Mouse (Mus musculus): ENCODE data around the gene Ttc23.

Ttc23 gene

DNA sequence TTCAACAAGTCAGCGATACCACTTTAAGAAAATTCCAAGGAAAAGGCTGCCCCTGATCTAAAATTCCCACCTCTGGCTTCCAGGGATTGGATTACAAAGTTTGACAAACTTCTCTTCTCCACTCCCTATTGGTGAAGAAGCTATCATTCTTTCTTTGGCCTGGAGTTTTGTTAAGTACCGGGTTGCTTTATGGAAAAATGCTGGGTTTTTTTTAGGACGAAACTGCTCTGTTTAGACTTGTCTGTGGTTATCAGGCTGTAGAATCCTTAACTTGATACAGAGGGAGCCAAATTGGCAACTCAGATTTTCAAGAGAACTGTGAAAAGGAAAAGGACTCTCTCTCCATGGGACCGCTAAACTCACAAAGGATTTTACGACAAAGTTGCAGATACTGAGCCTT is at the start of gene Ttc23:
TSS of gene Ttc23 (plus strand) at position 134 of the 400 bp plus-strand sequence.
- DNase-seq, result no peak

GRCm38 (mm10) chr7:67598050-67598449 is 49.2 kb upstream of the Ttc23 start:
- DNase-seq, result peak; percentile 61

GRCm38 (mm10) chr7:67605114-67605513 is 42.1 kb upstream of the Ttc23 start:
- no peak for DNase-seq

GRCm38 (mm10) chr7:67606250-67606649 is 41.0 kb upstream of the Ttc23 start:
- no peak for DNase-seq

GRCm38 (mm10) chr7:67607669-67608347 is 39.4 kb upstream of the Ttc23 start:
- no peak for DNase-seq

GRCm38 (mm10) chr7:67608348-67609024 is 38.7 kb upstream of the Ttc23 start:
- DNase-seq, result no peak

DNA sequence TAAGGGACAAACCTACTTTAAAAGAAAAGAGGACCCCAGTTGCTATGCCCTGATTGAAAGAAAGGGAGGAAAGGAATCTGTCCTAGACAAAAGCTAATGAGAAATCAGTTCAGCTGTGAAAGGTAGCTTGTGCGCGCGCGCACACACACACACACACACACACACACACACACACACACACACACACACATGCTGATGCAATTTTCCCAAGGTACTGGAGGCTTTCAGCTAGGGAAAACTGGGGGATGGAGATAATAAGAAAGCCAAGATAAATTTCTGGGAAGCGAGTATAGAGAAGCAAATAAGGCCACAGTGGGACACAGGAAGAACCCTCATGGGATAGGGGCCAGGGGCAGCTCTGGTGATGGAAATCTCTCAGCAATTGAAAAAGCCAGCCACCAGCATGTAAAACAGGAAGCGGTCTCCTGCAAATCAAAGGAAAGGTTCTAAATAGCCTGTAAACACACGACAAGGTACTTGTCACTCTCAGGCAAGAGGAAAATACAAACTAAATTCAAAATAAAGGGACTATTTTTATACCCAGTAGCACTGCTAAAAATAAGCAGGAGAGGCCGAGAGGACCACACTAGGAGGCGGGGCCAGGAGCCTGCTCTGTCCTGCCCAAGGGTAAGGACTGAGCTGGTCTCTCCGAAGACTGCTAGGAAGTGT is 33.3 kb upstream of the Ttc23 start:
- no peak for DNase-seq

DNA sequence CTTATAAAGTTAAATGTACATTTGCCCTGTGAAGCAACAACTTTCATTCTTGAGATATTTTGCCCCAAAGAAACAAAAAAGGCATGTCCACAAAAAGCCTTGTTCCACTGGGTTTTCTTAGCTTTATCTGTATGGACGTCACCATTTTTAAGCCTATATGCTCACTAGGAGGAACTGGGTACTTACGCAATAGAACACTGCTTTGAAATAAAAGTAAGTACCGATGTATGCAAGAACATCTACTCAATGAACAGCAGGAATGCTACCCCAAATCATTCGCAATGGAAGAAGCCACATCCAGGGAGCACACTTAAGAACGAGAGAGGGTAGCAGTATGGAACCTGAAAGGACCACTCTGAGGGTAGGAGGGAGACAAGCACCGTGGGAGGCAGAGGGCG is 32.7 kb upstream of the Ttc23 start:
- no peak for DNase-seq

DNA sequence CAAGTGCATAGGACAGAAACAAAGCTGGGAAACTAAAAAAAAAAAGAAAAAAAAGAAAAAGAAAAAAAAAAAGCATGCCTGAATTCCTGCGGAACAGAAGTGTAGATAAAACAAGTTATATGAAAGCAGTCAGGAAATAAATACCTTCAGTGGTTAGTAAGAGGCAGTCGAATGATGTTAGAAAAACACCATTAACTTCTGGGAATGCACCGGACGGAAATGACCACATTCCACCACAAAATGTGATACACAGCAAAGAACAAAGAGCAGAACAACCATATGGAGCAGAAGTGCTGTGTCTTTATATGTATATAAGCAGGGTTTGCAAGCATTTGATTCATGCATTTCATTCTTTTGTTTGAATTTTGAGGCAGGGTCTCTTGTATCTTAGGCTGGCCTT is 30.3 kb upstream of the Ttc23 start:
- no peak for DNase-seq

DNA sequence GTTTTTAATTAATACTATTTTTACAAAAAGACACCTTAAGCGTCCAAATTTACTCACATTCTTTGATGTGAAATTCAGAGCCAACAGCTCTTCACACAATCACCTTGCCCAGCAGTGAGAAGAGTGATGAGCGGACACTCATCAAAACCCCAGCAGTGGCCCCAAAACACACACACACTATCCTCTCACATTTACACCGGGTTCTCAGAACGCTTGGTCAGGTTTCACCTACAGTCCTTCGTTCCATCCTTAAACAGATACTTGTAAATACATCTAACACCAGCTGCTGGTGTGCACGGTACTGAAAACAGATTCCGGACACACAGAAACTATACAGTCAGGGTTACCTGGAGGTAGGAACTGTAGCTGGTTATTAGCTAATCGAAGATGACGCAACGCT is 29.6 kb upstream of the Ttc23 start:
- DNase-seq, result no peak

DNA sequence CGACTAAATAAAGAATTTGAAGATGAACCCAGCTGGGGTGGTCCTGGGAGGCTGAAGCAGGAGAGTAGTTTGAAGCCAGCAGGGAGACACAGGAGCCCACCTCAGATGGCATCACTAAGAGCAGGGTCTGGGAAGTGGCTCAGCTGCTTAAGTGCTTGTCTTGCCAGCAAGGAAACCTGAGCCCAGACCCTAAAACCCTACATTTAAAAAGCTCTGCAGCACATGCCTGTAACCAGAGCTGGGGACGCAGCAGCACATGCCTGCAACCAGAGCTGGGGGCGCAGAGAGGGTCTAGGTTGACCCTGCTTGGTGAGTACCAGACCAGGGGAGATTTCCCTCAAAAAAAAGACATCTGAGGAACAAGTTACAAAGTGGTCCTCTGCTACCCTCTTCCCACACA is 28.9 kb upstream of the Ttc23 start:
- no peak for DNase-seq

GRCm38 (mm10) chr7:67619836-67620235 is 27.4 kb upstream of the Ttc23 start:
- no peak for DNase-seq

- no peak for DNase-seq
Measured at GRCm38 (mm10) chr7:67622151-67622550, 25.1 kb upstream of the Ttc23 start.

DNA sequence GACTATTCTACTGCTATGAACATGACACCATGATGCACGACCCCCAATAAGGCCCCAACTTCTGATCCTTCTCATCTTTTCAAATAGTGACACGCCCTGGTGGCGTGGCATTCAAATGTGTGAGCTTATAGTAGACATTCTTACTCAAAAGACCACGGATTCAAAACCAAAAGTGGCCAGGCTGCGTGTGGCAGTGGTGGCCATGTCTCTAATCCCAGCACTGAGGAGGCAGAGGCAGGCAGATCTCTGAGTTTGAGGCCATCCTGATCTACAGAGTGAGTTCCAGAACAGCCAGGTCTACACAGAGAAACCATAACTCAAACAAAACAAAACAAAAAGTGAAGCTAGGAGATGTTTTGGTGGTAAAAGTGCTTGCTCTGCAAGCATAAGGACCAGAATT is 20.5 kb upstream of the Ttc23 start:
- DNase-seq, result no peak

DNA sequence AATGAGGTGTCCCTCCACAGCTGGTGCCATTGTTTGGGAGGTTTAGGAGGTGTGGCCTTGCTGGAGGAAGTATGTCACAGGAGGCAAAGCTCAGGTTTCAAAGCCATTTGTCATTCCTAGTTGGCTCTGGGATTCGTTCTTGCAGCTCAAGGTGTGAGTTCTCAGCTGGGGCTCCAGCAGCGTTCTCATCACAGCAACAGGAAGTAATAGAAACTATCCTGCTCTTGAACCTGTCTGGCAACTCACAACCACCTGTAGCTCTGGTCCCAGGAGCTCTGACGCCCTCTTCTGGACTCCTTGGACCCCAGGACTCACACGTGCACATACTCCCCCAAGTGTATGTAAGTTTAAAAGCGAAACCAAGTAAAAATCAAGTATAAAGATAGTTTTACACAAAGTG is 17.5 kb upstream of the Ttc23 start:
- DNase-seq, result no peak

DNA sequence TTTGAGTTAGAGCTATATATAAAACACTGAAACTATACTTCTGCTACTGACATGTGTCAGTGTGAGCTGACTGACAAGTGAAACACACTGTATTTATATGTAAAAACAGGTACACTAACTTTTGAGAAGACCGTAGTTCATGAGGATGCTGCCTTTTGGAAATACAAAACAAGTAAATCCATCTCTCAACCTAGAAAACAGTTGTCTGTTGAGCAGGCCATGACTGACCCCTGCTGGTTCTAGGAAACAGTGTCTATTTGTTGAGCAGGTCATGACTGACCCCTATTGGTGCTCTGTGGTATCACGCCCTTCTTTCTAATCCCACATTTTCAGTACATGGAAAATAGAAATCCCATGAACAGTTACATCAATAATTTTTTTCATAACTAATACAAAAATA is 16.4 kb upstream of the Ttc23 start:
- DNase-seq, result peak; percentile 61

DNA sequence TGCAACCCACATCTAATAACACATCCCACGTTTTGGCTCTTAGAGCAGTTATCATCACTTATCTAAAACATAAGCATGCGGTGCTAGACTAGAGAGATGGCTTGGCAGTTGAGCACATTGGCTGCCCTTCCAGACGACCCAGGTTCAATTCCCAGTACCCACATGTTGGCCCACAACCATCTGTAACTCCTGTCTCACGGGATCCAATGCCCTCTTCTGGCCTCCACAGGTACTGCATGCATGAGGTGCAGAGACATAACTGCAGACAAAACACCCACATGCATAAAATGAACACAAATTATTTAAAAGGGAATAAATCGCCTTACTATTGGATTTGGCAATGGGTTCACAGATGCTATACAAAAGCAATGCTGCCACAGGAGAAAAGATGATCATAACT is 14.8 kb upstream of the Ttc23 start:
- DNase-seq, result no peak

DNA sequence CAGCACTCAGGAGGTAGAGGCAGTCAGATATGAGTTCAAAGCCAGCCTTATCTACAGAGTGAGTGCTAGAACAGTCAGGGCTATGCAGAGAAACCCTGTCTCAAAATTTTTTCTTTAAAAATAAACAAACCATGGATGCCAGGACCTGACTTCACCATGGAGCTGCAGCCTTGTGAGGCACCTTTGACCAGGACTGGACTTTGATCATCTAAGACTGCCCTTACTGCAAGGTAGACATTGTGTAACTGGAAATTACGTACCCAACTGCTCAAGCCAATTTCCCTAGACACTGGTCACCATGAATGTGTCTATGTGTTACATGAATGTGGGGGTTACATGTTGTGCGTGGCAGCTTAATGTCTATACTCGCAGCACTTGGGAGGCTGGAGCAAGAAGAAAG is 13.0 kb upstream of the Ttc23 start:
- DNase-seq, result no peak

GRCm38 (mm10) chr7:67636161-67636560 is 11.0 kb upstream of the Ttc23 start:
- DNase-seq, result no peak

GRCm38 (mm10) chr7:67639006-67639405 is 8.2 kb upstream of the Ttc23 start:
- DNase-seq, result no peak

DNA sequence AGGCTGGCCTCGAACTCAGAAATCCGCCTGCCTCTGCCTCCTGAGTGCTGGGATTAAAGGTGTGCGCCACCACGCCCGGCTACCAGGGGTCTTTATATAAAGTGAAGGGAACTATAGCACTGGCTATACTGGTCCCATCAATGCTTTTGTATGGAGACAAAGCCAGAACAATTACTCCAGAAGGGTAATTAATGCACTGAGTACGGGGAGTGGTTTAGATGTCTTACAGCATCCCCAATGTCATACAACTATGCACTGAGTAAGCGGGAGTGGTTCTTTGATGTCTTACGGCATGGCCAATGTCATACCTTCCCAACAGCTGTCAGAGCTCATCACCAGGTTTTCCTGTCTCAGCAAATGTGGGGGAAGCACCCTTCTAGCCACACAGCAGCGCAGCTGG is 4.3 kb upstream of the Ttc23 start:
- DNase-seq, result no peak

DNA sequence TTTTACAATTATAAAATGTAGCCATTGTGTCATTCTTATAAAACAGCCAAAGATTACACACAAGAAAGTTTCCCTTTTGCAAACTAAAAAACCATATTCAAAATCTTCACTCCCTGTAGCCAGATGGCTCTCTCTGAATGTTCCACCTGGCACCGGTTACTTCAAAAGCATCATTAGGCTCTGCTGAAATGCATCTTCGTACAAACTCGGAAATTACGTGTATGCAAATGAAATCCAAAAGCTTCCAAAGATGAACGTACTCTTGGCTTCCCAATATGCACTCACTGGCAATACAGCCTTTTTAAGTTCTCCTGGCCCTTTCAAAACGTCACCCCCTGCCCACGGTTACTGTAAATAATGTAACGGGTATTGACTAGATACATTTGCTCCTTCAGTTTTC is 2.9 kb upstream of the Ttc23 start:
- DNase-seq, result no peak

- peak; percentile 98 for DNase-seq
Measured at GRCm38 (mm10) chr7:67644833-67645680, 2.2 kb upstream of the Ttc23 start, which contains the start of gene Lrrc28. Gene Lrrc28 (minus strand): TSS chr7:67645268.
